Mouse (Mus musculus) G1E (cell line): ENCODE measurements at regions not wholly inside any gene's neighbourhood (a gene's known extent, or its start where the extent isn't known, plus 50 kb on each side); places are given as distances from the start of the nearest gene placed in this dataset.

ENCODE experiments used
- CTCF ChIP-seq: IDR thresholded peaks from 2 replicates; pipeline ENCODE4 v1.5.1; 2012; ENCODE audit warnings: low read depth, low read length, inconsistent platforms, mixed read lengths
- GATA1 ChIP-seq: IDR thresholded peaks from 2 replicates; pipeline ENCODE4 v1.6.1; 2012; ENCODE audit warnings: borderline replicate concordance, low read length, inconsistent platforms, mixed read lengths

- TF ChIP-seq CTCF (no peak), GATA1 (no peak)
Observed at GRCm38 (mm10) chr11:19747973-19748559, 176.1 kb upstream of the Spred2 start.
